Mouse (Mus musculus): Measurements from ENCODE around the gene Hsd17b14. TPM values are rescaled to one million over a fixed set of nuclear protein-coding genes. Genes with fewer than 3 reads are reported as not detected.

Gene Hsd17b14
- polyA plus RNA-seq, 1 experiment from 2014 or later = 0.31 TPM

DNA sequence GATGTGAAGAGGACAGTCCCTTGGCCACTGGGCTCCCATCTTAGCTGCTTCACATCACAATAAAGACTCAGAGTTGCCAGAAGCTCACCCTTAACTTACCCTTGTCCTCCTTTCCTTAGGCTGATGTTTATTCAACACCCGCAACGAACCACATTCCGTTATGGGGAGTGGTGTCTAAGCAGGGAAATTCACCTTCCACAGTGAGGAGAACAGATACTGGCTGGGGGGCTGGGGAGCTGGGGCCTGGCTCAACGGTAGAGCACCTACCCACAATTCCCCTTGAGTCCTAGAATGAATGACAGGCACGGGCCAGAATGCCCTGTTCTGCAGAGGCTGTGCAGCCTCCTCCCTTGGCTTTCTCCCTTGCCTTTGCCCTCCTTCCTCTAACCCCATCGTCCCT lies 4.2 kb downstream of the Hsd17b14 start:
- H3K27ac ChIP-seq (ENCODE audit: low read depth, low read length) = no peak overlapping the region
- no peak overlapping the region for H3K4me3 ChIP-seq (ENCODE audit: low read depth, low read length)
- no peak overlapping the region for H3K9ac ChIP-seq (ENCODE audit: low read depth, low read length)
- no peak overlapping the region for H3K4me2 ChIP-seq
- no peaks in the 10 kb centered on the region for H3K9me3 ChIP-seq (replicated peaks; ENCODE audit: control insufficient read depth, low read length)
- peaks cover 11% of the 10 kb centered on the region for H3K4me1 ChIP-seq (ENCODE audit: control insufficient read depth, insufficient read depth, low read length)
- no peak for ATAC-seq (replicated peaks; ENCODE audit: insufficient number of reproducible peaks, low FRiP score, low TSS enrichment)
- no peaks in the 10 kb centered on the region for H3K36me3 ChIP-seq (ENCODE audit: control insufficient read depth, insufficient read depth, low read length)
- no peaks in the 10 kb centered on the region for H3K27me3 ChIP-seq (ENCODE audit: control insufficient read depth, insufficient read depth, low read length)
- WGBS (ENCODE audit: insufficient replicate concordance) = 49% methylated on average over 6 of the region's 6 CpGs

DNA sequence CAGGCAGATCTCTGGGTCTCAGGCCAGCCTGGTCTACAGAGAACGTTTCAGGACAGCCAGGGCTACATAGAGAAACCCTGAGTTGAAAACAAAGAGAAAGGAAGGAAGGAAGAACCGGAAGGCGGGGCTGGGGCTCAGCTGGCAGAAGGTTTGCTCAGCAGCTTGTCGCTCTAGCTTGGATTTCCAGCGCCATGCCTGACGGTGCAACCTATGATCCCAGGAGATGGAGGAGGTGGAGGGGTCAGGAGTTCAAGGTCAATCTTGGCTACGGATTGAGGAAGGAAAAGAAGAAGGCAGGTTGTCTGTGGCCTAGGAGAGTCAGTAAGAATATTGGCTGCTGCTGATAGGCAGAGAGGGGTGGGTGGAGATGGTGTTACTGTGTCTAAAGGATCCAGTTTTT lies 5.5 kb downstream of the Hsd17b14 start:
- Histone ChIP-seq H3K4me1 (ENCODE audit: control insufficient read depth, insufficient read depth, low read length) (peaks cover 11% of the 10 kb centered on the region), H3K4me2 (no peak overlapping the region), H3K36me3 (ENCODE audit: control insufficient read depth, insufficient read depth, low read length) (no peaks in the 10 kb centered on the region), H3K27me3 (ENCODE audit: control insufficient read depth, insufficient read depth, low read length) (no peaks in the 10 kb centered on the region), H3K4me3 (ENCODE audit: low read depth, low read length) (no peak overlapping the region), H3K9me3 (replicated peaks; ENCODE audit: control insufficient read depth, low read length) (no peaks in the 10 kb centered on the region), H3K27ac (ENCODE audit: low read depth, low read length) (no peak overlapping the region), H3K9ac (ENCODE audit: low read depth, low read length) (no peak overlapping the region)
- ATAC-seq (replicated peaks; ENCODE audit: insufficient number of reproducible peaks, low FRiP score, low TSS enrichment) = no peak
- 75% methylated on average over 7 of the region's 7 CpGs for WGBS (ENCODE audit: insufficient replicate concordance)

DNA sequence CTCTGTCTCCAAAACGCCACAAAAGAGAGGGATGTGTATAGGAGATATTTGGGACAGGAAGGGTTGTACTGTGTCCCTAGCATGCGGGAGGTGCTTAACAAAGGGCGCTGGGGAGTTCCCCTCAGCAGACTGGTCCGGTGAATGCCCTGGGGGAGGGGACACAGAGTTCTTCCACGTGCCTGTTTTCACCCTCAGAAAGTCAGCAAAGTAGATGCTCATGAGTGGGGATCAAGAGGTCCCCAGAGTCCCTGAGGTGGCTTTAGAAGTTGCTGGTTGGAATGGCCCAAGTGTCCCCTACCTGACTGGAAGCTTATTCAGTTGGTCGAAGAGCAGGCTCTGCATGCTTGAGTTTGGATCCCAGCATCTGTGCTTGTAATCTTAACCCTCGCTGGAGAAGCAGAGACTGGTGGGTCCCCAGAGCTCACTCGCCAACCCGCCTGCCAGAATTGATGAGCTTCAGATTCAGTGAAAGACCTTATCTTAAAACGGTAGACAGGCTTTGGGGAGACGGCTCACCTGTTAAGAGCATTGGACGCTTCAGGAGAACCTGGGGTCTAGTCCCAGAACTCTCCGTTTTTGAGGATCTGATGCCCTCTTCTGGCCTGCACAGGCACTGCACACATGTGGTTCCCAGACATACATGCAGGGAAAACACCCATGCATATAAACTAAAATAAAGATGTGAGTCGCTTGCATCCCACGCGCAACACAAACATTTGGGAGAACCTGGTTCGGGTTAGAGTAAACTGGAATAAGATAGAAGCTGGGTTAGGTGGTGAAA lies 6.3 kb downstream of the Hsd17b14 start:
- Histone ChIP-seq H3K9ac (ENCODE audit: low read depth, low read length) (peak overlapping the region; percentile 30; the same call in 1 of the 2 replicates), H3K36me3 (ENCODE audit: control insufficient read depth, insufficient read depth, low read length) (no peaks in the 10 kb centered on the region), H3K9me3 (replicated peaks; ENCODE audit: control insufficient read depth, low read length) (no peaks in the 10 kb centered on the region), H3K27ac (ENCODE audit: low read depth, low read length) (no peak overlapping the region), H3K4me3 (ENCODE audit: low read depth, low read length) (no peak overlapping the region), H3K27me3 (ENCODE audit: control insufficient read depth, insufficient read depth, low read length) (no peaks in the 10 kb centered on the region), H3K4me1 (ENCODE audit: control insufficient read depth, insufficient read depth, low read length) (peaks cover 11% of the 10 kb centered on the region), H3K4me2 (peak overlapping the region; percentile 37)
- ATAC-seq (replicated peaks; ENCODE audit: insufficient number of reproducible peaks, low FRiP score, low TSS enrichment) = no peak
- 23% methylated on average over 17 of the region's 17 CpGs for WGBS (ENCODE audit: insufficient replicate concordance)

DNA sequence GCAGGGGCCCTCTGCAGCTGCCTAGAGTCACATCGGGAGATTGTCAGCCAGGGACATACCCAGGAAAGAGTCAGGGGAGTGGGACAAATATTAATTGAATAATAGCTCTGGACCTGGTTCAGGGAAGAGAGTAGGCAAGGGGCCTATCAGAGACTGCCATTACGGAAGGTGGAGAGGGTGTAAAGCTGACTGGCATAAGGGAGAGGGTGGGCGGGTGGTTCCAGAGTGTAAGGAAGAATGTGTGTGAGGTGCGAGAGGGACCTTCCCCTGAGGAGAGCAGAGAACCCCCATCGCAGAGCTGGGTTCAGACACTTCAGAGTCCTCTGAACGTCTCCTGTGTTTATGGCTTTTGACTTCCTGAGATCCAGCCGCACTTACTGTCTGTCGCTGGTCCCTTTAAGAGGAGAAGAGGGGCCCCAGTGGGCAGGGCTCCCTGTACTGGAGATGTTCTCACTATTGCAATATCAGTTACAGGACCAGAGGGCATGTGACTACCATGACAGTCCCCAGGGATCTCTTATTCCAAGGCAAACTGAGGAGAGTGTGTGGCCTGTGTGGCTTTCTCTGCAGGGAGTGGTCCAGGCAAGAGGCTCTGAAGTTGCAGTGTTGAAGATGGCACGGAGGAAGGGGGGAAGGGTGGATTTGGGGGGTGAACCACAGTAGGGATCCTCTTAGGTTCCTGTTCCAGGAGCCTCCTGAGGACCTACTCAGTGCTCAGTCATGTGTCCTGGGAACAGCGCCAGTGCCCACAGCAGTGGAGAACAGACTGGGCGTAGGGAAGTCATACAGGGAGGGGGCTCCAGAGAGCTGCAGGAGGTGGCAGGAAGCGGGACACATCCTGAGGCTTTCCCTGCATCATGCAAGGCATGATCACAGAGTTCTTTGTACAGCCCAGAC lies 7.2 kb downstream of the Hsd17b14 start:
- Histone ChIP-seq H3K4me2 (peak overlapping the region; percentile 29), H3K27ac (ENCODE audit: low read depth, low read length) (no peak overlapping the region), H3K4me3 (ENCODE audit: low read depth, low read length) (0 out of 2 replicates have a peak overlapping the region, but pooled peaks have one; percentile 0), H3K27me3 (ENCODE audit: control insufficient read depth, insufficient read depth, low read length) (no peaks in the 10 kb centered on the region), H3K9ac (ENCODE audit: low read depth, low read length) (peak overlapping the region; percentile 30; the same call in 1 of the 2 replicates), H3K4me1 (ENCODE audit: control insufficient read depth, insufficient read depth, low read length) (peaks cover 11% of the 10 kb centered on the region), H3K9me3 (replicated peaks; ENCODE audit: control insufficient read depth, low read length) (no peaks in the 10 kb centered on the region), H3K36me3 (ENCODE audit: control insufficient read depth, insufficient read depth, low read length) (no peaks in the 10 kb centered on the region)
- WGBS (ENCODE audit: insufficient replicate concordance) = 47% methylated on average over 12 of the region's 12 CpGs
- 0 out of 2 replicates have a peak, but pooled peaks have one; percentile 19 for ATAC-seq (replicated peaks; ENCODE audit: insufficient number of reproducible peaks, low FRiP score, low TSS enrichment)

DNA sequence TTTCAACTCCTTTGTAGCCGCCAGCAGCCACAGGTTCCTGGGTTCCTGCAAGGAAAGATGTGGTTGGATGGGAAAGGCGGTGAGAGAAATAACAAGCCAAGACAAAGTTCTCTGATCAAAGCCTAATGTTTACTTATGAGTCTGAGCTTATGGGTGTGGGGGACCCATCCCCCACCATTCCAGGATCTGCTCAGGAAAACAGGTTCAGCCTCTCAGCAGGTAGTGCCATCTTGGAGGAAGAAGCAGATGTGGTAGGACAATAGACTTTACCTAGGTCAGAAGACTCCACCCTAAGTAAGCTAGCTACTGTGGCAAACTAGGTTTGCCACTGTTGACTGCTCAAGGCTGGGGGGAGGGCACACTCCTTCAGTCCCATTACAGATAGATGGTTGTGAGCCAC lies 10.1 kb downstream of the Hsd17b14 start:
- H3K9ac ChIP-seq (ENCODE audit: low read depth, low read length) = no peak overlapping the region
- H3K4me2 ChIP-seq = no peak overlapping the region
- H3K27me3 ChIP-seq (ENCODE audit: control insufficient read depth, insufficient read depth, low read length) = no peaks in the 10 kb centered on the region
- 54% methylated on average over 2 of the region's 2 CpGs for WGBS (ENCODE audit: insufficient replicate concordance)
- H3K4me1 ChIP-seq (ENCODE audit: control insufficient read depth, insufficient read depth, low read length) = peaks cover 20% of the 10 kb centered on the region
- no peaks in the 10 kb centered on the region for H3K36me3 ChIP-seq (ENCODE audit: control insufficient read depth, insufficient read depth, low read length)
- no peaks in the 10 kb centered on the region for H3K9me3 ChIP-seq (replicated peaks; ENCODE audit: control insufficient read depth, low read length)
- no peak overlapping the region for H3K4me3 ChIP-seq (ENCODE audit: low read depth, low read length)
- ATAC-seq (replicated peaks; ENCODE audit: insufficient number of reproducible peaks, low FRiP score, low TSS enrichment) = no peak
- no peak overlapping the region for H3K27ac ChIP-seq (ENCODE audit: low read depth, low read length)

DNA sequence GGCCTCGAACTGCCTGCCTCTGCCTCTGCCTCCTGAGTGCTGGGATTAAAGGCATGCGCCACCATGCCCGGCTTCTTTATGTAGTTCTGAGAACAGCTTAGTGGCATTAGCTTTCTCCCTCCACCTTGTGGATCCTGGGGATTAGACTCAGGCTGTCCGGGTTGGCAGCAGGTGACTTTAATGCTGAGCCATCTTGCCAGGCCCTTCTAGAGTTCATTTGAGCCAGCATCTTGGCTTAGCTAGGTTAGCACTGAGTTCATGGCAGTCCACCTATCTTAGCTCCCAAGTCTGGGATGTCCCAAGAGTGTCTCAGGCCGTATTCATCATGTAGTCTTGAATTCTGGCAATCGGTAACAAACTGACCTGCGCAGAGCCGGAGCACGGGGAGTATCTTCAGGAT lies 10.8 kb downstream of the Hsd17b14 start:
- 85% methylated on average over 9 of the region's 9 CpGs for WGBS (ENCODE audit: insufficient replicate concordance)
- H3K27me3 ChIP-seq (ENCODE audit: control insufficient read depth, insufficient read depth, low read length) = no peaks in the 10 kb centered on the region
- H3K36me3 ChIP-seq (ENCODE audit: control insufficient read depth, insufficient read depth, low read length) = no peaks in the 10 kb centered on the region
- no peak overlapping the region for H3K27ac ChIP-seq (ENCODE audit: low read depth, low read length)
- H3K4me2 ChIP-seq = no peak overlapping the region
- H3K4me3 ChIP-seq (ENCODE audit: low read depth, low read length) = no peak overlapping the region
- peaks cover 20% of the 10 kb centered on the region for H3K4me1 ChIP-seq (ENCODE audit: control insufficient read depth, insufficient read depth, low read length)
- ATAC-seq (replicated peaks; ENCODE audit: insufficient number of reproducible peaks, low FRiP score, low TSS enrichment) = no peak
- no peak overlapping the region for H3K9ac ChIP-seq (ENCODE audit: low read depth, low read length)
- no peaks in the 10 kb centered on the region for H3K9me3 ChIP-seq (replicated peaks; ENCODE audit: control insufficient read depth, low read length)

DNA sequence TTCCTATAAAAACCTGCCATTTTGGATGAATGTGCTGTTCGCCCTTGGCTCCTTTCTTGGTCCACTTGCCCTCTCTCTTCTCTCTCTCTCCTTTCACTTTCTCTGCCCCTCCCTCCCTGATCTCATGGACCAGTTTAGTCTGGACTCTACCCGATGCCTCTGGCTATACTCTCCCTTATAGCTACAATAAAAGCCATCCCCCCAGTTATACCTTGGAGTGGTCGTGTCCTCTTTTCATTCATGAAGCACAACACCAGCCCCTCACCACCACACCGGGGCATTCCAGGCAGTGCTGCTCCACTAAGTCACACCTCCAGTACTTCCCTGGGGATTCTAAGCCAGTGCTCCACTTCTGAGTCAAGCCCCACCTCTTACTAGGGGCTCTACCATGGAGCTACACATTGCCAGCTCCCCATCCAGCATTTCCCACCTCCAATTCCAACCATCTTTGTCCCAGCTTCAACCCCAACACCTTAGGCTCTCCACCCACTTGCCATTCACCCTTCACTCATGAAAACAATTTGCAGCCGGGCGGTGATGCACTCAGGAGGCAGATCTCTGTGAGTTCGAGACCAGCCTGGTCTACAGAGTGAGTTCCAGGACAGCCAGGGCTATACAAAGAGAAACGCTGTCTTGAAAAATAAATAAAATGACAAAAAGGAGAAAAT lies 12.6 kb downstream of the Hsd17b14 start:
- no peaks in the 10 kb centered on the region for H3K36me3 ChIP-seq (ENCODE audit: control insufficient read depth, insufficient read depth, low read length)
- H3K27me3 ChIP-seq (ENCODE audit: control insufficient read depth, insufficient read depth, low read length) = no peaks in the 10 kb centered on the region
- H3K4me2 ChIP-seq = peak overlapping the region; percentile 81
- peak overlapping the region; percentile 82 for H3K27ac ChIP-seq (ENCODE audit: low read depth, low read length)
- WGBS (ENCODE audit: insufficient replicate concordance) = 72% methylated on average over 8 of the region's 8 CpGs
- no peak overlapping the region for H3K4me3 ChIP-seq (ENCODE audit: low read depth, low read length)
- 0 out of 2 replicates have a peak overlapping the region, but pooled peaks have one; percentile 10 for H3K9ac ChIP-seq (ENCODE audit: low read depth, low read length)
- ATAC-seq (replicated peaks; ENCODE audit: insufficient number of reproducible peaks, low FRiP score, low TSS enrichment) = no peak
- peaks cover 22% of the 10 kb centered on the region for H3K4me1 ChIP-seq (ENCODE audit: control insufficient read depth, insufficient read depth, low read length)
- no peaks in the 10 kb centered on the region for H3K9me3 ChIP-seq (replicated peaks; ENCODE audit: control insufficient read depth, low read length)

DNA sequence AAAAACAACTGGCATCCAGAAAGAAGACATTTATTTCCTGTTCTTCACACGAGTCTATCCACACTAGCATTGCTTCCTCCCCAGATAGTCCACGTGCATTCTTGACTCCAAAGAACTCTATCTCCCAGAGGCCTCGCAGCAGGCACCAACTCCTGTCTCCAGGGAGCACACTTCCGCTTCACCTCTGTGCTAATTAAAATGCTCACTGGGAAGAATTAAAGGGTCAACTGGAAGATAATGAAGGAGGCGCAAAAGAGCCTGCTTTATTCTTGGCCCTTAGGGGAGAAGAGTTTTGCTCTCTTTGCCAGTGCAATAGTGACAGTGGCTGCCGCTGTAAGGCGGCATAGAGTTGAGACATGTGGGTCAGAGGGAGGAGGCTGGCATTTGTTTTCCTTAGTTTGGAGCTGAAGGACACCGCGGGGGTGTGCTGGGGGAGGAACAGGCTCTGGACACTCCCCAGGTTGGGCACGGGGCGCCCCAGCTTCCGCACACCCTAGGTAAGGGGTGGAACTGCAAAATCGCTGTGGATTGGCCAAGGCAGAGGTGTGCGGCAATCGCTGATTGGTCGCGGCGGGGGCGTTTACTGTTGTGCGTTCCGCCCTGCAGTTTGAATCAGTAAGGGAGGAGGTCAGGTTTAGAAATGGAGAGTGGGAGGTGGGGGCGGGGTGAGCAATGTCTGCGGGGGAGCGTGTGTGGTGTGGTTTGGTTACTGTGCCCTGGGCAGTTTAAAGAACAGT lies 13.3 kb downstream of the Hsd17b14 start:
- peak; percentile 96 for ATAC-seq (replicated peaks; ENCODE audit: insufficient number of reproducible peaks, low FRiP score, low TSS enrichment)

More for the DNA sequence above, 13.3 kb downstream of the Hsd17b14 start:
- H3K27ac ChIP-seq (ENCODE audit: low read depth, low read length) = peak overlapping the region; percentile 82
- no peaks in the 10 kb centered on the region for H3K27me3 ChIP-seq (ENCODE audit: control insufficient read depth, insufficient read depth, low read length)
- no peaks in the 10 kb centered on the region for H3K9me3 ChIP-seq (replicated peaks; ENCODE audit: control insufficient read depth, low read length)
- H3K36me3 ChIP-seq (ENCODE audit: control insufficient read depth, insufficient read depth, low read length) = no peaks in the 10 kb centered on the region
- peak overlapping the region; percentile 49 for H3K4me3 ChIP-seq (ENCODE audit: low read depth, low read length)
- H3K4me2 ChIP-seq = peak overlapping the region; percentile 81
- peaks cover 21% of the 10 kb centered on the region for H3K4me1 ChIP-seq (ENCODE audit: control insufficient read depth, insufficient read depth, low read length)
- peak overlapping the region; percentile 65 for H3K9ac ChIP-seq (ENCODE audit: low read depth, low read length)
- WGBS (ENCODE audit: insufficient replicate concordance) = 1% methylated on average over 24 of the region's 24 CpGs

Data from heart, embryonic 11.5 days (tissue).